Mouse (Mus musculus): ENCODE results near the gene Abca2. TPM values are rescaled to one million over a fixed set of nuclear protein-coding genes. Genes with fewer than 3 reads are reported as not detected.

Abca2 gene
- polyA plus RNA-seq, 1 experiment from 2014 or later, result 17.3 TPM

DNA sequence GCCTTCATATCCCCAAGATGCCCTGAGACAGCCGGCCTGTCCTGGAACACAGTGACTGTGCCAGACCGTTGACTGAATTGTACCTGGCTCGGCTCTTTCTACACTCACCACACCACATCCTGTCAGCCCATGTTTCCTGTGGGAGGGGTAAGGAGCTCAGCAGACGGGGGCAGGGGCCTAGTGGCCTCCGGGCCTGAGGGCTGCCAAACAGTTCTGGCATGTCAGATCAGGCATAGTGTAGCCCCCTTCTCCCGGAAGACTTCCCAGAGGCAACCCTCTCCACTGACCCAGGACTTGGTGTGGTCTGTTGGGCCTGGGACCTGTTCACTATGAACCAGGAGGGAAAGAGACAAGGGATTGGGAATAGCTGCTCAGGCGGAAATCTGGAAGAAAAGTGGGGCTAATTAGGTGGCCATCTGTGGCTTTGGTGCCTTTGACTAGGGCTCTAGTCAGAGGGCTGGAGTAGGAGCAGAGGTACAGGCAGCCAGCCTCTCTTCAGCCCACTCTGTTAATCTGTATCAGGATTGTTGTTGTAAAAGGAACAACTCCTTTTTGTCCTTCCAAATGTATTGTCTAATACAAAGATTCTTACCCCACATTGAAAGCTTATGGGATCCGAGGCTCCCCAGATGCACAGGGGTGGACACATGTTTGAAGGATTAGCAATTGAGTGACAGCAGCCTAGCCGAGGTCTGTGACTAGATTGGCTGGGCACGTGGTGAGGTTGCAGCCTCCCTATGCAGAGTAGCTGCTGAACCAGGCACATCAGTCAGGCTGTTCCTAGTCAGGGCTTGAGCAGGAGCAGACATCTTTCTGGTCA is 37.5 kb downstream of the Abca2 start:
- no peaks in the 10 kb centered on the region for H3K27me3 ChIP-seq (ENCODE audit: control insufficient read depth, insufficient read depth, low read depth, low read length)
- H3K4me3 ChIP-seq (ENCODE audit: low read depth, low read length), result no peak overlapping the region
- ATAC-seq, result no peak
- no peak overlapping the region for H3K4me2 ChIP-seq (ENCODE audit: low read length)
- H3K9me3 ChIP-seq (replicated peaks; ENCODE audit: control insufficient read depth, low read length, poor library complexity, severe bottlenecking), result no peaks in the 10 kb centered on the region
- 42% methylated on average over 10 of the region's 10 CpGs for WGBS
- H3K36me3 ChIP-seq (ENCODE audit: control insufficient read depth, insufficient read depth, low read length), result no peaks in the 10 kb centered on the region
- peaks cover 6% of the 10 kb centered on the region for H3K4me1 ChIP-seq (ENCODE audit: control insufficient read depth, insufficient read depth, low read length)
- 0 out of 2 replicates have a peak overlapping the region, but pooled peaks have one; percentile 5 for H3K9ac ChIP-seq (ENCODE audit: low read depth, low read length)
- 0 out of 2 replicates have a peak overlapping the region, but pooled peaks have one; percentile 17 for H3K27ac ChIP-seq (ENCODE audit: low read length)

GRCm38 (mm10) chr2:25467606-25468303 is 39.3 kb downstream of the Abca2 start:
- H3K36me3 ChIP-seq (ENCODE audit: control insufficient read depth, insufficient read depth, low read length), result no peaks in the 10 kb centered on the region
- no peaks in the 10 kb centered on the region for H3K4me1 ChIP-seq (ENCODE audit: control insufficient read depth, insufficient read depth, low read length)
- H3K4me3 ChIP-seq (ENCODE audit: low read depth, low read length), result no peak overlapping the region
- 73% methylated on average over 14 of the region's 14 CpGs for WGBS
- H3K9me3 ChIP-seq (replicated peaks; ENCODE audit: control insufficient read depth, low read length, poor library complexity, severe bottlenecking), result no peaks in the 10 kb centered on the region
- ATAC-seq, result no peak
- H3K27ac ChIP-seq (ENCODE audit: low read length), result no peak overlapping the region
- no peak overlapping the region for H3K9ac ChIP-seq (ENCODE audit: low read depth, low read length)
- no peak overlapping the region for H3K4me2 ChIP-seq (ENCODE audit: low read length)
- no peaks in the 10 kb centered on the region for H3K27me3 ChIP-seq (ENCODE audit: control insufficient read depth, insufficient read depth, low read depth, low read length)

GRCm38 (mm10) chr2:25468962-25469915 is 40.7 kb downstream of the Abca2 start:
- H3K4me3 ChIP-seq (ENCODE audit: low read depth, low read length), result no peak overlapping the region
- ATAC-seq, result peak; percentile 41
- H3K27me3 ChIP-seq (ENCODE audit: control insufficient read depth, insufficient read depth, low read depth, low read length), result no peaks in the 10 kb centered on the region
- no peak overlapping the region for H3K9ac ChIP-seq (ENCODE audit: low read depth, low read length)
- no peak overlapping the region for H3K4me2 ChIP-seq (ENCODE audit: low read length)
- H3K9me3 ChIP-seq (replicated peaks; ENCODE audit: control insufficient read depth, low read length, poor library complexity, severe bottlenecking), result no peaks in the 10 kb centered on the region
- H3K27ac ChIP-seq (ENCODE audit: low read length), result 0 out of 2 replicates have a peak overlapping the region, but pooled peaks have one; percentile 15
- no peaks in the 10 kb centered on the region for H3K36me3 ChIP-seq (ENCODE audit: control insufficient read depth, insufficient read depth, low read length)
- no peaks in the 10 kb centered on the region for H3K4me1 ChIP-seq (ENCODE audit: control insufficient read depth, insufficient read depth, low read length)
- 72% methylated on average over 10 of the region's 10 CpGs for WGBS

DNA sequence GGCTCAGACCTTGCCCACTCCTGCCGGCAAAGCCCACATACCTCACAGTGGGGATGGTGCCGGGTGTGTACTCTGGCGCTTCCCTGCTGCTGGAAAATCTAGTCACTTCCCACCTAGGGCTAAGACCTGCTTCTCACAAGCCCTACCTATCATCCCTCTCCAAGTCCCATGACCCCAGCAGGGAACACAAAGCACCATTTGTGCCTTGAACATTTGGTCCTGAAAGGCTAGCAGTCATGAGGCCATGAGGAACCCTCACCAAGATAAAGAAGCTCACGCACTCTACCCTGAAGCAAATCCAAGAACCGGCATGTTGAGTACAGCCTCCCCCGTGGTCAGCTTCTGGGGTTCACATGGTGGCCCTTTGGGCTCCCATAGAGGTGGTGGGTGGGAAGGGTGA is 41.5 kb downstream of the Abca2 start, which contains the start of gene Ptgds:
Gene Ptgds (minus strand): TSS at position 78 of the 400 bp plus-strand sequence.
- Histone ChIP-seq H3K4me3 (ENCODE audit: low read depth, low read length) (no peak within 1 kb of the TSS), H3K4me2 (ENCODE audit: low read length) (no peak within 1 kb of the TSS), H3K9me3 (replicated peaks; ENCODE audit: control insufficient read depth, low read length, poor library complexity, severe bottlenecking) (no peaks in the 10 kb centered on the region), H3K9ac (ENCODE audit: low read depth, low read length) (no peak within 1 kb of the TSS), H3K36me3 (ENCODE audit: control insufficient read depth, insufficient read depth, low read length) (no peaks in the 10 kb centered on the region), H3K4me1 (ENCODE audit: control insufficient read depth, insufficient read depth, low read length) (no peaks in the 10 kb centered on the region), H3K27ac (ENCODE audit: low read length) (0 out of 2 replicates have a peak within 1 kb of the TSS, but pooled peaks have one; percentile 15), H3K27me3 (ENCODE audit: control insufficient read depth, insufficient read depth, low read depth, low read length) (no peaks in the 10 kb centered on the region)
- 68% methylated on average over 6 of the region's 6 CpGs for WGBS
- no peak for ATAC-seq

DNA sequence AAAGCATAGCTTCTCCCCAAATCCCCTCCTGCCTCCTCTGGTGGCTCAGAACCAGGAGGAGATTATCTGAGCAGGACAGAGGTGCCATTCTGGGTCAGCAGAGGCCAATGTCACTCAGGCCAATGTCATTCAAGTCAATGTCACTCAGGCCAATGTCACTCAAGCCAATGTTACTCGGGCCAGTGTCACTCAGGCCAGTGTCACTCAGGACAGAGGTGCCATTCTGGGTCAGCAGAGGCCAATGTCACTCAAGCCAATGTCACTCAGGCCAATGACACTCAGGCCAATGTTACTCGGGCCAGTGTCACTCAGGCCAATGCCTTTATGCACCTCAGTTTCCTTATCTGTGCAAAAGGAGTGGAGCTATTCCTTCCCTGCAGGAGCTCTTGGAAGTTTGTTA is 44.0 kb downstream of the Abca2 start:
- 76% methylated on average over 2 of the region's 2 CpGs for WGBS
- Histone ChIP-seq H3K4me2 (ENCODE audit: low read length) (no peak overlapping the region), H3K36me3 (ENCODE audit: control insufficient read depth, insufficient read depth, low read length) (no peaks in the 10 kb centered on the region), H3K4me3 (ENCODE audit: low read depth, low read length) (no peak overlapping the region), H3K27ac (ENCODE audit: low read length) (no peak overlapping the region), H3K27me3 (ENCODE audit: control insufficient read depth, insufficient read depth, low read depth, low read length) (no peaks in the 10 kb centered on the region), H3K9me3 (replicated peaks; ENCODE audit: control insufficient read depth, low read length, poor library complexity, severe bottlenecking) (no peaks in the 10 kb centered on the region), H3K9ac (ENCODE audit: low read depth, low read length) (no peak overlapping the region), H3K4me1 (ENCODE audit: control insufficient read depth, insufficient read depth, low read length) (no peaks in the 10 kb centered on the region)
- no peak for ATAC-seq

DNA sequence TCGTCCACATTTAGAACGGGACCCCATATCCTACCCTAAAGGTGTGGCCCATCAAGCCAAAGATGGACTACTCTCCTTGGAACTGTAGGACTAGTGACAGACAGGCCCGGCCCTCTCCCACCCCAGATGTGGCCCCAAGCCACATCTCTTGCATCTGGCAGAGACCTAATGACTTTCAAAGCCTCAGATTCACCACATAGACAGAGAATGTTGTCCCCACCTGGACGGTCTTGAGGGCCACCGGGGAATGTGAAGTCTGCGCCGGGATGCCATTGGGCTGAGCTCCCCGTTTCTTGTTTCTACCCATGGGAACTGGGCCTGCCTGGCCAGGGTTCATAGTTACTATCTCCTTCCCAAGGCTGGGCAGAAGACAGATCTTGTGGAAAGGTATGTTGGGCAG is 49.0 kb downstream of the Abca2 start:
- H3K27me3 ChIP-seq (ENCODE audit: control insufficient read depth, insufficient read depth, low read depth, low read length), result no peaks in the 10 kb centered on the region
- no peak overlapping the region for H3K9ac ChIP-seq (ENCODE audit: low read depth, low read length)
- WGBS, result 88% methylated on average over 8 of the region's 8 CpGs
- no peaks in the 10 kb centered on the region for H3K36me3 ChIP-seq (ENCODE audit: control insufficient read depth, insufficient read depth, low read length)
- no peak for ATAC-seq
- no peaks in the 10 kb centered on the region for H3K9me3 ChIP-seq (replicated peaks; ENCODE audit: control insufficient read depth, low read length, poor library complexity, severe bottlenecking)
- no peak overlapping the region for H3K4me2 ChIP-seq (ENCODE audit: low read length)
- no peaks in the 10 kb centered on the region for H3K4me1 ChIP-seq (ENCODE audit: control insufficient read depth, insufficient read depth, low read length)
- H3K27ac ChIP-seq (ENCODE audit: low read length), result no peak overlapping the region
- no peak overlapping the region for H3K4me3 ChIP-seq (ENCODE audit: low read depth, low read length)

- ATAC-seq, result no peak
- Histone ChIP-seq H3K36me3 (ENCODE audit: control insufficient read depth, insufficient read depth, low read length) (no peaks in the 10 kb centered on the region), H3K27ac (ENCODE audit: low read length) (no peak overlapping the region), H3K9me3 (replicated peaks; ENCODE audit: control insufficient read depth, low read length, poor library complexity, severe bottlenecking) (no peaks in the 10 kb centered on the region), H3K9ac (ENCODE audit: low read depth, low read length) (no peak overlapping the region), H3K27me3 (ENCODE audit: control insufficient read depth, insufficient read depth, low read depth, low read length) (no peaks in the 10 kb centered on the region), H3K4me2 (ENCODE audit: low read length) (no peak overlapping the region), H3K4me3 (ENCODE audit: low read depth, low read length) (no peak overlapping the region), H3K4me1 (ENCODE audit: control insufficient read depth, insufficient read depth, low read length) (no peaks in the 10 kb centered on the region)
- WGBS, result 90% methylated on average over 3 of the region's 3 CpGs
Observed at GRCm38 (mm10) chr2:25477967-25478675, 49.6 kb downstream of the Abca2 start.

DNA sequence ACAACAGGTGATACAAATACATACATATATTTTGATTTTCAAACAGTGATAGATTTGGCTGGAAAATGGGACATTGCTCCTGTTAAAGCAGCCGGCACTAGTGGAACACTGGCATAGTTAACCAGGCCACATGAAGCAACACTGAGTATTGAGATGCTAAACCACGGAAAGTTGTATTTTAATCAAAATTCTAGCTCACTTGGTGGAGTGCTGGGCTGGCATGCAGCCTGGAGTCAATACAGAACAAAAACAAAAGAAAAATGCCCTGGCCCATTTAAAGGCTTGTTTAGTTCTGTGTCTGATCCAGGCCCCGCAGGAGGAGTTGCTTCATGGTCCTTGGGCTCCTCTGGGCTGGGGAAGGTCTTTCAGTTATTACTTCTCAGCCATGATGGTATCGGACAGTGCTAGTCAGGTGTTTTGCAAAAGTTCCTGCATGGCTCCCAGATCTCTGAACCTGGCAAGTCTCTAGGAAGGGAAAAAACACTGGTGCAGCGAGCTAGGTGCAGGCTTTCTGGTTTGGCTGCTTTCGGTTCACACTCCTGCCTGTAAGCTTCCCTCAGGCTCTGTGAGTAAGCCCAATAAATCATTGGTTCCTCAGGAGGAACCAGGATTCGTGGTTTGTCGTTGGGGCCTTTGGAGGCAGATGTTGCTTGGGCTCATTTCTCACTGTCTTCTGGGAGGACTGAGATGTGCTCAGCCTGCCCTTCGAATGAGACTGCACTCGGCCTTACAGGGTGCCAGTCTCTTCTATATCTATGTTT is 51.2 kb downstream of the Abca2 start:
- ATAC-seq, result no peak

More for the DNA sequence above, 51.2 kb downstream of the Abca2 start:
- no peak overlapping the region for H3K4me2 ChIP-seq (ENCODE audit: low read length)
- no peak overlapping the region for H3K4me3 ChIP-seq (ENCODE audit: low read depth, low read length)
- WGBS, result 78% methylated on average over 10 of the region's 10 CpGs
- H3K36me3 ChIP-seq (ENCODE audit: control insufficient read depth, insufficient read depth, low read length), result no peaks in the 10 kb centered on the region
- H3K27ac ChIP-seq (ENCODE audit: low read length), result no peak overlapping the region
- no peak overlapping the region for H3K9ac ChIP-seq (ENCODE audit: low read depth, low read length)
- H3K27me3 ChIP-seq (ENCODE audit: control insufficient read depth, insufficient read depth, low read depth, low read length), result no peaks in the 10 kb centered on the region
- H3K4me1 ChIP-seq (ENCODE audit: control insufficient read depth, insufficient read depth, low read length), result no peaks in the 10 kb centered on the region
- no peaks in the 10 kb centered on the region for H3K9me3 ChIP-seq (replicated peaks; ENCODE audit: control insufficient read depth, low read length, poor library complexity, severe bottlenecking)

Data from midbrain, embryonic 16.5 days (tissue).